Mouse (Mus musculus) midbrain, embryonic 13.5 days (tissue): ENCODE results near the gene Eif3g. TPM values are rescaled to one million over a fixed set of nuclear protein-coding genes. Genes with fewer than 3 reads are reported as not detected.

Experiments used
- ATAC-seq: fragments of 200-750 bp; cut with Nextera tagmentation; 2 replicates; pipeline ENCODE4 v1.8.0; 2017; ENCODE audit warnings: mild to moderate bottlenecking, moderate TSS enrichment, moderate library complexity
- H3K27ac ChIP-seq: fragments of 300-500 bp; sonication (generic); 2 replicates; pipeline ENCODE4 v1.5.1; 2015; ENCODE audit warnings: inconsistent platforms, mild to moderate bottlenecking, moderate library complexity
- H3K27me3 ChIP-seq: fragments of 300-500 bp; sonication (generic); 2 replicates; pipeline ENCODE4 v1.6.1; 2015; ENCODE audit warnings: mild to moderate bottlenecking, inconsistent platforms
- H3K36me3 ChIP-seq: fragments of 300-500 bp; sonication (generic); 2 replicates; pipeline ENCODE4 v1.6.1; 2015; ENCODE audit warnings: mild to moderate bottlenecking, inconsistent platforms
- H3K4me1 ChIP-seq: fragments of 300-500 bp; sonication (generic); replicated peaks from 2 replicates; pipeline ENCODE4 v1.6.1; 2015; ENCODE audit warnings: inconsistent platforms
- H3K4me2 ChIP-seq: fragments of 300-500 bp; sonication (generic); replicated peaks from 2 replicates; pipeline ENCODE4 v1.6.1; 2015; ENCODE audit warnings: moderate library complexity, mild to moderate bottlenecking, inconsistent platforms
- H3K4me3 ChIP-seq: fragments of 300-500 bp; sonication (generic); replicated peaks from 2 replicates; pipeline ENCODE4 v1.5.1; 2015; ENCODE audit warnings: mild to moderate bottlenecking, inconsistent platforms
- H3K9ac ChIP-seq: fragments of 300-500 bp; sonication (generic); replicated peaks from 2 replicates; pipeline ENCODE4 v1.6.1; 2015; ENCODE audit warnings: mild to moderate bottlenecking, inconsistent platforms
- H3K9me3 ChIP-seq: fragments of 300-500 bp; sonication (generic); 2 replicates; pipeline ENCODE4 v1.6.1; 2016; ENCODE audit warnings: mild to moderate bottlenecking, inconsistent platforms
- WGBS: fragments of 180-500 bp; shearing (Covaris S2); methylation state at CpG from one replicate; pipeline ENCODE4 v1.1.7; 2015; 5-methylcytosine and 5-hydroxymethylcytosine counted together
- polyA plus RNA-seq: library from polyadenylated mRNA; unstranded; fragments of >200 nt; fragmentation: Nextera tagmentation; extraction: Ambion mirVana; gene quantifications from 2 replicates; pipeline ENCODE4 v1.2.1, GENCODE M21; 2015

The Eif3g gene
- polyA plus RNA-seq, 1 experiment from 2014 or later: 291 TPM

DNA sequence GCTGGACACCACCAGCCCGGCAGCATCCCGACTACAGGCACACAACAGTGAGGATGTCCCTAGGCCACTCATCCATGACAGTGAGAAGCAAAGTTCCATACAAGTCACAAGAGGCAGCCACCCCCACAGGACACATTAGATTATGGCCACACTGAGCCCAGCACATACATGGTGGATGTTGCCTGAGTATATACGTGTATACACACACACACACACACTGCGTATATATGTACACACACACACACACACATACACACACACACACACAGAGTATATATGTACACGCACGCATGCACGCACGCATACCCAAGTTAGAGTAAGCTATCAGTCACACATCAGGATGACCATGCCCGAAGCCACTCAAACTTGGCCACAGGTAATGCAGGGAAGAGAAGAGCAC is 3.0 kb downstream of the Eif3g start:
- Histone ChIP-seq H3K9ac (no peak overlapping the region), H3K27ac (no peak overlapping the region), H3K4me1 (peaks cover 14% of the 10 kb centered on the region), H3K9me3 (no peaks in the 10 kb centered on the region), H3K36me3 (peaks cover 65% of the 10 kb centered on the region), H3K27me3 (no peaks in the 10 kb centered on the region), H3K4me2 (no peak overlapping the region), H3K4me3 (no peak overlapping the region)
- 95% methylated on average over 9 of the region's 9 CpGs for WGBS
- ATAC-seq: no peak

- peaks cover 14% of the 10 kb centered on the region for H3K4me1 ChIP-seq
- no peak overlapping the region for H3K9ac ChIP-seq
- no peak for ATAC-seq
- 92% methylated on average over 15 of the region's 15 CpGs for WGBS
- no peak overlapping the region for H3K4me2 ChIP-seq
- H3K27ac ChIP-seq: no peak overlapping the region
- no peak overlapping the region for H3K4me3 ChIP-seq
- H3K27me3 ChIP-seq: no peaks in the 10 kb centered on the region
- no peaks in the 10 kb centered on the region for H3K9me3 ChIP-seq
- peaks cover 73% of the 10 kb centered on the region for H3K36me3 ChIP-seq
These were observed 3.8 kb downstream of the Eif3g start for GRCm38 (mm10) chr9:20894629-20895028.

- peaks cover 77% of the 10 kb centered on the region for H3K36me3 ChIP-seq
- WGBS: 89% methylated on average over 13 of the region's 13 CpGs
- ATAC-seq: no peak
These were observed 4.7 kb downstream of the Eif3g start for GRCm38 (mm10) chr9:20893590-20894343.

DNA sequence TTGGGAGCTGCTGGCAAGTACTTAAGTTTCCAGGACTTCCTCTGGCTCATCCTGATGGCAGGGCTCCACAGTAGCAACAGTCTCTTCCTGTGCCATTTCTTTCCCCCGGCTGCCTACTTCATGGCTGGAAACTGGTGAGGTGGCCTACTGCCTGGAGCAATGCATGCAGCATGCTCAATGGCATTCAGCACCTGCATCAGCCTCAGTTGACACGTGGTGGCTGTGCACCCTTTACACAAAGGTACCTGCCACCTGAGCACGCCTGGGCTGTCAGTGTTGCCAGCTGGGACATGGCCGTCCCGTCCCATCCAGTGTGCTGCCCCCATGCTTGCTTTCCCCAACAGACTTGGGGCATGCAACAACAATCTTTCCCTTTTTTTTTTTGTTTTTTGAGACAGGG is 5.4 kb downstream of the Eif3g start:
- H3K27me3 ChIP-seq: no peaks in the 10 kb centered on the region

More at GRCm38 (mm10) chr9:20893590-20894343, 4.7 kb downstream of the Eif3g start:
- H3K4me3 ChIP-seq: no peak overlapping the region
- H3K9ac ChIP-seq: no peak overlapping the region
- no peaks in the 10 kb centered on the region for H3K9me3 ChIP-seq
- H3K27me3 ChIP-seq: no peaks in the 10 kb centered on the region
- H3K4me2 ChIP-seq: no peak overlapping the region
- peaks cover 20% of the 10 kb centered on the region for H3K4me1 ChIP-seq
- no peak overlapping the region for H3K27ac ChIP-seq

DNA sequence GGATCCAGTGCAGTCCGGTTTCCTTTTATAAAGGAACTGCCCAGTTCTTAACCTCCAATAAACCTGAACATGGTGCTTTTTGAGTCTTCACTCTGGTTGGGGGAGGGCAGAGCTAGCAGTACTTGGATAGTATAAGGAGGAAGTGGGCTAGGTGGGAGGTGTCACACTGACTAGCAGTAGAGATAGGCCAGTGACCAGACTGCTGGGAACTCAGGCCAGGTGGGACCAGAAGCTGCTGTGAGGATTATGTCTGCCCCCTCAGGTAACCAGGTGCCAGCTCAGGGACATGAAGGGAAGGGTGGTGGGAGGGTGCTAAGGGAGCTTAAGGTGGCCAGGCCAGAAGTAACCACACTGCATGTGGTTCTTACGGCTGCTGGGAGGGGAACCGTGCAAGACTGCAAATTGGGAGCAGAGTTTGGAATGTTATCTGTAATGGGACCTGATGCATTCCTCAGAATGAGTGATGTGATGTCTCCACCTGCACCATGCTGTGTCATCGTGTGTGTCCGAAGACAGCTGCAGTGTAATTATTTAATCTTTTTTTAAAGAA is 6.2 kb downstream of the Eif3g start:
- H3K4me2 ChIP-seq: no peak overlapping the region
- no peak overlapping the region for H3K27ac ChIP-seq
- no peak overlapping the region for H3K9ac ChIP-seq
- peaks cover 77% of the 10 kb centered on the region for H3K36me3 ChIP-seq
- H3K9me3 ChIP-seq: no peaks in the 10 kb centered on the region
- H3K27me3 ChIP-seq: no peaks in the 10 kb centered on the region
- ATAC-seq: no peak
- peaks cover 17% of the 10 kb centered on the region for H3K4me1 ChIP-seq
- H3K4me3 ChIP-seq: no peak overlapping the region
- 80% methylated on average over 5 of the region's 5 CpGs for WGBS

More for the DNA sequence above, 5.4 kb downstream of the Eif3g start:
- peaks cover 77% of the 10 kb centered on the region for H3K36me3 ChIP-seq
- H3K9me3 ChIP-seq: no peaks in the 10 kb centered on the region
- H3K4me1 ChIP-seq: peaks cover 24% of the 10 kb centered on the region
- no peak overlapping the region for H3K4me2 ChIP-seq
- no peak overlapping the region for H3K9ac ChIP-seq
- 71% methylated on average over 5 of the region's 5 CpGs for WGBS
- no peak overlapping the region for H3K27ac ChIP-seq
- H3K4me3 ChIP-seq: no peak overlapping the region
- ATAC-seq: no peak

- ATAC-seq: no peak
- Histone ChIP-seq H3K9me3 (no peaks in the 10 kb centered on the region), H3K27ac (no peak overlapping the region), H3K4me3 (no peak overlapping the region), H3K36me3 (peaks cover 73% of the 10 kb centered on the region), H3K4me2 (no peak overlapping the region), H3K4me1 (peaks cover 13% of the 10 kb centered on the region), H3K9ac (no peak overlapping the region), H3K27me3 (no peaks in the 10 kb centered on the region)
- 89% methylated on average over 26 of the region's 26 CpGs for WGBS
These were observed 6.9 kb downstream of the Eif3g start for GRCm38 (mm10) chr9:20891339-20892103.

DNA sequence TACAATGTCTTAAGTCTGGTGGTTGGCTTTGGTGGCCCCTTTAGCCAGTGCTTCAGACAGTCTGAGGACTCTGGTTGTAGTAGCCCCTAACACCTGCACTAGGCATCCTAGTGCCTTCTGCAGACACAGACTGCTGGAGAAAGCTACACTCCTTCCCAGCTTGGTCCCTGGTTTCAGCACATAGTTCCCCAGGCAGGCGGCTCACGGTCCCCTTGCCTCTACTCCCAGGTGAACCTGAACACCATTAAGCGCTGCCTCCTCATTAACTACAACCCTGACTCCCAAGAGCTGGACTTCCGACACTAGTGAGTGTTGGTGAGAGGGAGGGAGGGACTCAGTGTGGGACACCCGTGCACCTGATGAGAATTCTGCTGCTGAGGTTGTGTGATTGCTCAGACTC is 8.0 kb downstream of the Eif3g start:
- H3K9me3 ChIP-seq: no peaks in the 10 kb centered on the region
- H3K27me3 ChIP-seq: no peaks in the 10 kb centered on the region
- 94% methylated on average over 5 of the region's 5 CpGs for WGBS
- no peak overlapping the region for H3K9ac ChIP-seq
- no peak overlapping the region for H3K4me2 ChIP-seq
- peaks cover 62% of the 10 kb centered on the region for H3K36me3 ChIP-seq
- no peak overlapping the region for H3K4me3 ChIP-seq
- H3K27ac ChIP-seq: no peak overlapping the region
- no peak for ATAC-seq
- H3K4me1 ChIP-seq: peaks cover 13% of the 10 kb centered on the region

GRCm38 (mm10) chr9:20889185-20890141 is 9.0 kb downstream of the Eif3g start:
- peaks cover 13% of the 10 kb centered on the region for H3K4me1 ChIP-seq
- no peak for ATAC-seq
- no peaks in the 10 kb centered on the region for H3K27me3 ChIP-seq
- peak overlapping the region; percentile 8; the same call in 1 of the 2 replicates for H3K4me3 ChIP-seq
- H3K9me3 ChIP-seq: no peaks in the 10 kb centered on the region
- H3K9ac ChIP-seq: no peak overlapping the region
- WGBS: 89% methylated on average over 29 of the region's 29 CpGs
- no peak overlapping the region for H3K27ac ChIP-seq
- H3K36me3 ChIP-seq: peaks cover 53% of the 10 kb centered on the region
- peak overlapping the region; percentile 96 for H3K4me2 ChIP-seq

DNA sequence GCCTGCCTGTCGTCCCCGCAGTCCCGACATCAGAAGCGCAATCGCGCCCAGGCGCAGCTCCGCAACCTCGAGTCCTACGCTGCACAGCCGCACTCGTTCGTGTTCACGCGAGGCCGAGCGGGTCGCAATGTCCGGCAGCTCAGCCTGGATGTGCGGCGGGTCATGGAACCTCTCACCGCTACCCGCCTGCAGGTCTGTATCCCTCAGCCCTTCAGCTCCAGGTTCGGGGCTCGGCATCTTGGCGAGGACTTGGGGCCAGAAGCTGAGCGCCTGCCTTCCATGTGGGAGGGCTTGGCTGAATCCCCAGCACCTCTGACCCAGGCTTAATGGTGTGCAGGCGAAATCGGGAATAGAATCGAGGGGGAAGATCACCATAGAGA is 10.0 kb downstream of the Eif3g start:
- Histone ChIP-seq H3K9ac (peak overlapping the region; percentile 77), H3K27me3 (no peaks in the 10 kb centered on the region), H3K4me2 (peak overlapping the region; percentile 96), H3K36me3 (peaks cover 42% of the 10 kb centered on the region), H3K4me1 (peaks cover 13% of the 10 kb centered on the region), H3K4me3 (peak overlapping the region; percentile 80), H3K9me3 (no peaks in the 10 kb centered on the region), H3K27ac (peak overlapping the region; percentile 95)
- WGBS: under 1% methylated on average over 30 of the region's 30 CpGs
- no peak; the same call in 1 of the 2 replicates for ATAC-seq

GRCm38 (mm10) chr9:20887704-20888385 is 10.6 kb downstream of the Eif3g start, which contains the start of gene Ppan:
Gene Ppan (plus strand): TSS chr9:20888175.
- no peaks in the 10 kb centered on the region for H3K27me3 ChIP-seq
- peak within 1 kb of the TSS; percentile 96 for H3K4me2 ChIP-seq
- WGBS: under 1% methylated on average over 43 of the region's 43 CpGs
- H3K4me1 ChIP-seq: peaks cover 13% of the 10 kb centered on the region
- H3K27ac ChIP-seq: peak within 1 kb of the TSS; percentile 95
- H3K9me3 ChIP-seq: no peaks in the 10 kb centered on the region
- H3K9ac ChIP-seq: peak within 1 kb of the TSS; percentile 77
- H3K36me3 ChIP-seq: peaks cover 37% of the 10 kb centered on the region
- peak within 1 kb of the TSS; percentile 80 for H3K4me3 ChIP-seq
- ATAC-seq: peak; percentile 98

DNA sequence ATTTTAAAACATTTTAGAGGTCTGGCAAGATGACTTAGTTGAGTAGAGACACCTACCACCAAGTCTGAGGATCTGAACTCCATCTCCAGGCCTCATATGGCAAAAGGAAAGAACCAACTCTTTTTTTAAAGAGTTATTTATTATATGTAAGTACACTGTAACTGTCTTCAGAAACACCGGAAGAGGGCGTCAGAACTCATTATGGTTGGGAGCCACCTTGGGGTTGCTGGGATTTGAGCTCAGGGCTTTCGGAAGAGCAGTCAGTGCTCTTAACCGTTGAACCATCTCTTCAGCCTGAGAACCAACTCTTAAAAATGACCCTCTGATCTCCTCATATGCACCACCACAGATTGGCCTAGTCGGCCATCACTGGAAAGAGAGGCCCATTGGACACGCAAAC is 11.2 kb downstream of the Eif3g start:
- no peak for ATAC-seq
- H3K9me3 ChIP-seq: no peaks in the 10 kb centered on the region
- H3K4me3 ChIP-seq: no peak overlapping the region
- H3K27ac ChIP-seq: peak overlapping the region; percentile 51
- H3K36me3 ChIP-seq: peaks cover 30% of the 10 kb centered on the region
- peak overlapping the region; percentile 96 for H3K4me2 ChIP-seq
- H3K27me3 ChIP-seq: no peaks in the 10 kb centered on the region
- peaks cover 13% of the 10 kb centered on the region for H3K4me1 ChIP-seq
- 88% methylated on average over 6 of the region's 6 CpGs for WGBS
- peak overlapping the region; percentile 23; the same call in 1 of the 2 replicates for H3K9ac ChIP-seq
